Mouse (Mus musculus) ovary, adult 18-20 months (tissue): ENCODE measurements around the gene Guca1a.
"Not testable (repeated sequence)": the region's sequence is repeated elsewhere in the genome, so short reads cannot be mapped to it uniquely, and the experiment has no call there.

Source experiments
- DNase-seq: peaks from one replicate; pipeline ENCODE4 v3.0.0; 2022; ENCODE audit warnings: low spot score, mixed read lengths

Gene Guca1a

GRCm38 (mm10) chr17:47409897-47410861 is 9.8 kb upstream of the Guca1a start:
- DNase-seq = not testable (repeated sequence)

- DNase-seq = no peak
These were observed 8.1 kb upstream of the Guca1a start for GRCm38 (mm10) chr17:47408558-47408898.

- DNase-seq = no peak
These were observed 7.6 kb upstream of the Guca1a start for GRCm38 (mm10) chr17:47407717-47408557.

GRCm38 (mm10) chr17:47399091-47399490 is 1.3 kb downstream of the Guca1a start:
- DNase-seq = no peak

- peak; percentile 35 for DNase-seq
These were observed 4.9 kb downstream of the Guca1a start for GRCm38 (mm10) chr17:47395376-47395913.

GRCm38 (mm10) chr17:47394223-47394869 is 6.0 kb downstream of the Guca1a start:
- DNase-seq = no peak

- no peak for DNase-seq
These were observed 13.7 kb downstream of the Guca1a start for GRCm38 (mm10) chr17:47386649-47387048.

GRCm38 (mm10) chr17:47385145-47385544 is 15.2 kb downstream of the Guca1a start, which contains the start of gene Guca1b:
Gene Guca1b (plus strand): TSS chr17:47385393.
- no peak for DNase-seq

- DNase-seq = no peak
These were observed 16.3 kb downstream of the Guca1a start for GRCm38 (mm10) chr17:47384064-47384463.

- DNase-seq = no peak
These were observed 17.1 kb downstream of the Guca1a start for GRCm38 (mm10) chr17:47383266-47383665.

GRCm38 (mm10) chr17:47381917-47382316 is 18.5 kb downstream of the Guca1a start:
- DNase-seq = no peak

- no peak for DNase-seq
These were observed 22.3 kb downstream of the Guca1a start for GRCm38 (mm10) chr17:47378133-47378532.

GRCm38 (mm10) chr17:47376779-47377280 is 23.6 kb downstream of the Guca1a start:
- no peak for DNase-seq

GRCm38 (mm10) chr17:47373991-47374390 is 26.4 kb downstream of the Guca1a start:
- DNase-seq = no peak

- no peak for DNase-seq
These were observed 28.9 kb downstream of the Guca1a start for GRCm38 (mm10) chr17:47371451-47371850.

GRCm38 (mm10) chr17:47369087-47369443 is 31.3 kb downstream of the Guca1a start:
- DNase-seq = no peak

- DNase-seq = peak; percentile 71
These were observed 31.8 kb downstream of the Guca1a start, which contains the start of gene Mrps10 for GRCm38 (mm10) chr17:47368401-47369086. Gene Mrps10 (plus strand): TSS chr17:47368887.

GRCm38 (mm10) chr17:47361343-47361742 is 39.0 kb downstream of the Guca1a start:
- no peak for DNase-seq

- DNase-seq = no peak
These were observed 40.4 kb downstream of the Guca1a start for GRCm38 (mm10) chr17:47359964-47360363.

GRCm38 (mm10) chr17:47349721-47350319 is 50.6 kb downstream of the Guca1a start:
- no peak for DNase-seq
